Mouse (Mus musculus) mouse trophoblast stem cell (cell line): ENCODE data around the gene H2al1f.
"Not testable (repeated sequence)": the region's sequence is repeated elsewhere in the genome, so short reads cannot be mapped to it uniquely, and the experiment has no call there.

Experiments
- in situ Hi-C, 2 experiments: fragments of 300-500 bp; cut with MseI, MboI; formaldehyde crosslinking; loops; 2 replicates in 1 of 2; 3 replicates in 1 of 2; pipeline ENCODE4 v1.15.1; 2025

Gene H2al1f

GRCm38 (mm10) chrX:11314858-11315257 is at the start of gene H2al1f:
Gene H2al1f, plus strand, starts transcription at chrX:11315158.
- in situ Hi-C loops, result not testable (repeated sequence)

DNA sequence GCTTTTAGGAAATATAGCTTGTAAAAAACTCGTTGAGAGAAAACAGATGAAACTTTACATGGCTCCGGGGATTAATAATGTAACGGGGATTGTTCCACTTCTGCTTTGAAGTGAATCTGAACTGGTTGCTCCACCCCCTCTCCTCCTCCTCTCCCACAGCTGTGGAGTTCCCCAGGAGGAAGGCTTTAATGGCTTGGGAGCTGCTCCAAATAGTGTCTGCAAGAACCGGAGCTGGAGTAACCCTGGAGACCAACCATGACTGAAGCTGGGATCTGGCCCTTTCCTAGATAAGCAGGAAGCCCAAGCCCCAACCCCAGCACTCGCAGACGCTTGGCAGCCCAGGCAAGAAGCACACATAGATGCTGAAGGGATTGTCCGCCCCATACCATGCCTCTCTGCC is 47.2 kb upstream of the H2al1f start:
- in situ Hi-C loops, result loop anchor here in 1 of 2 experiments (25.0 kb wide), 1 partner anchor 95 kb away; no protein-coding TSS in a partner anchor

GRCm38 (mm10) chrX:11269074-11269473 is 45.9 kb upstream of the H2al1f start:
- in situ Hi-C loops, result loop anchor here in 1 of 2 experiments (25.0 kb wide), 1 partner anchor 93 kb away; no protein-coding TSS in a partner anchor

DNA sequence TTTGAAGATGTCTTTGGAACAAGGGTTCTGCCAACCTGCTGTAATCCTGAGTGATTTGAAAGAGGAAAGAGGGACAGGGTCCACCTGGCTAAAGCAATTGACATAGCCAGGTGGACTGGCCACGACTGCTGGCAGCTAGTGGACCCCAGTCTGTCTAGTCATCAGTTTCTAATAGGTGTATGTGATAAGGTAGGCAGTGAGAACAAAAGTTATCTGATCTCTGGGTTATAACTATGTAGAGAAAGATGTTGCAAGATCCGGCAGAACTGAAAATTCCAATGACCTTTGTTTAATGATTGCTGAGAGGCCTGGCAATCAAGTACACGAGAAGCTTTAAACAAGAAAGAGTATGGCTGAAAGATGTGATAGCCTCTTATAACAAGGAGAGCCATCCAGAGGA is 41.8 kb upstream of the H2al1f start:
- in situ Hi-C loops, result loop anchor here in 1 of 2 experiments (25.0 kb wide), 1 partner anchor 89 kb away; no protein-coding TSS in a partner anchor

GRCm38 (mm10) chrX:11277083-11277482 is 37.9 kb upstream of the H2al1f start:
- in situ Hi-C loops, result no loop called here

GRCm38 (mm10) chrX:11280741-11281140 is 34.2 kb upstream of the H2al1f start:
- in situ Hi-C loops, result loop anchor here in 1 of 2 experiments (10.0 kb wide), 1 partner anchor 74 kb away; no protein-coding TSS in a partner anchor

DNA sequence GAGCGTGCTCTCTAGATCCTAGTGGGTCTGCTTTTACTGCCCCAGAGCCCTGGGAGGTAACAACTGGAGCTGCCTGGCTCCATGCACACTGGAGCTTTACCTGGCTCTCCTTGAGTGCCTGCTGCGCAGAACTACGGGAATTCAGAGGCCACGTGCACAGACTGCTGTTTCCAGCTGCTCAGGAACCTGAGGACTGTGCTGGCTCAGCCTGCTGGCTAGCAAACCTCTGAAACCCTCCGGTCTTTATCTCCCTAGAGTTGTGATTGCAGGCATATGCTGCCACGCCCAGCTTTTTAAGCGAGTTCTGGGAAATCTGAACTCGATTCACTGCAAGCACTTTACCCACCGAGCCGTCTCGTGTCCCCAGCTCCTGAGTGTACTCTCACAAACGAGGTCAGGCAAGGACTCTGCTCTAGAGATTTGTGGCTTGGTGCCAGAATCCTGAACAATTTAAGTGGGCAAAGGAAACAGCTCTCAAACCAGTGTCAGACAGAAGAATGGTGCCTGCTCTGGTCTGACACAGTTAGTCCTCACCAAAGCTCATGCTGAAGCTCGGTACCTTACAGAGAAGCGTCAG is 26.6 kb upstream of the H2al1f start:
- in situ Hi-C loops, result loop anchor here in 1 of 2 experiments (10.0 kb wide), 1 partner anchor 66 kb away; no protein-coding TSS in a partner anchor

DNA sequence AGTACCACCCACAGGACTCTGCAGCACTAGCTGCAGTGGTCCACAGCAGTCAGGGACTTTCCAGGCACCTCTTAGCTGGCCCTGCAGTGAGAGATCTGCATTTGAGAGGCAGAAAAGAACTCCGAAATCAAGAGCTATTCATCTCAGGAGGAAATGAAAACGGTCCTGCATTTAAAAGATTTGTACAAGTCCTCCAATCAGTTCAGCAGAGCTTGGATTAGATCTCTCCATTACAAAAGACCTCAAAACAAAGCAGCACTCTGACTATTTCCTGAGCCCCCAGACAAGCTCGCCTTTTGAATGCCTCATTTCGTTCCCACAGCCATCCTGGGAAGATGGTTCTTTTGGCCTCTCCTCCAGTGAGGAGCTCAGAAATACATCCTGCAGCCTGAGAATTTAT is 25.7 kb upstream of the H2al1f start:
- in situ Hi-C loops, result loop anchor here in 1 of 2 experiments (10.0 kb wide), 1 partner anchor 66 kb away; no protein-coding TSS in a partner anchor

DNA sequence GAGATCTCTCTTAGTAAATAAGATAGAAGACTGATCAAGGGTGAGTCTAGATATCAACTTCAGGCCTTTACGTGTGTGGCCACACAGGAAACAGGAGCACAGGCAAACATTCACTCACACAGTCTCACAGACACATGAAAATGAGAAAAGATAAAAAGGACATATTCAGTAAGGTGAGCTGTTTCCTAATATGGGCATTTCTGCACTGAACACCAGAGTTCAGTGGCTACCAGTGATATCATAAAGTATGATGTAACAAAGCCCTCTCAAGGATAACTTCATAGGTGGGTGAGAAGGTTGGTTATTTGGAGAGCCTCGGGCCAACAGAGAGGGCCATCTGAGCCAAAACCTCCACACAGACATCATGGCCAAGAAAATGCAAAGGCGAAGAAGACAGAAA is 16.0 kb upstream of the H2al1f start, which contains the start of gene H2al1a:
TSS of gene H2al1a (plus strand) at position 301 of the 400 bp plus-strand sequence.
- in situ Hi-C loops, result not testable (repeated sequence)

GRCm38 (mm10) chrX:11302132-11302531 is 12.8 kb upstream of the H2al1f start, which contains the start of gene H2al1b:
Gene H2al1b, plus strand, starts transcription at chrX:11302432.
- in situ Hi-C loops, result not testable (repeated sequence)

DNA sequence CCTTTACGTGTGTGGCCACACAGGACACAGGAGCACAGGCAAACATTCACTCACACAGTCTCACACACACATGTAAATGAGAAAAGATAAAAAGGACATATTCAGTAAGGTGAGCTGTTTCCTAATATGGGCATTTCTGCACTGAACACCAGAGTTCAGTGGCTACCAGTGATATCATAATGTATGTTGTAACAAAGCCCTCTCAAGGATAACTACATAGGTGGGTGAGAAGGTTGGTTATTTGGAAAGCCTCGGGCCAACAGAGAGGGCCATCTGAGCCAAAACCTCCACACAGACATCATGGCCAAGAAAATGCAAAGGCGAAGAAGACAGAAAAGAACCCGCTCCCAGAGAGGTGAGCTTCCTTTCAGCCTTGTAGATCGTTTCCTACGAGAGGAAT is 9.6 kb upstream of the H2al1f start, which contains the start of gene H2al1c:
TSS of gene H2al1c (plus strand) at position 301 of the 400 bp plus-strand sequence.
- in situ Hi-C loops, result not testable (repeated sequence)

DNA sequence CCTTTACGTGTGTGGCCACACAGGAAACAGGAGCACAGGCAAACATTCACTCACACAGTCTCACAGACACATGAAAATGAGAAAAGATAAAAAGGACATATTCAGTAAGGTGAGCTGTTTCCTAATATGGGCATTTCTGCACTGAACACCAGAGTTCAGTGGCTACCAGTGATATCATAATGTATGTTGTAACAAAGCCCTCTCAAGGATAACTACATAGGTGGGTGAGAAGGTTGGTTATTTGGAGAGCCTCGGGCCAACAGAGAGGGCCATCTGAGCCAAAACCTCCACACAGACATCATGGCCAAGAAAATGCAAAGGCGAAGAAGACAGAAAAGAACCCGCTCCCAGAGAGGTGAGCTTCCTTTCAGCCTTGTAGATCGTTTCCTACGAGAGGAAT is 6.4 kb upstream of the H2al1f start, which contains the start of gene H2al1d:
TSS of gene H2al1d (plus strand) at position 301 of the 400 bp plus-strand sequence.
- in situ Hi-C loops, result not testable (repeated sequence)

DNA sequence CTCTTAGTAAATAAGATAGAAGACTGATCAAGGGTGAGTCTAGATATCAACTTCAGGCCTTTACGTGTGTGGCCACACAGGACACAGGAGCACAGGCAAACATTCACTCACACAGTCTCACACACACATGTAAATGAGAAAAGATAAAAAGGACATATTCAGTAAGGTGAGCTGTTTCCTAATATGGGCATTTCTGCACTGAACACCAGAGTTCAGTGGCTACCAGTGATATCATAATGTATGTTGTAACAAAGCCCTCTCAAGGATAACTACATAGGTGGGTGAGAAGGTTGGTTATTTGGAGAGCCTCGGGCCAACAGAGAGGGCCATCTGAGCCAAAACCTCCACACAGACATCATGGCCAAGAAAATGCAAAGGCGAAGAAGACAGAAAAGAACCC is 3.3 kb upstream of the H2al1f start, which contains the start of gene H2al1e:
TSS of gene H2al1e (plus strand) at position 301 of the 400 bp plus-strand sequence.
- in situ Hi-C loops, result not testable (repeated sequence)

GRCm38 (mm10) chrX:11317956-11318355 is 3.0 kb downstream of the H2al1f start, which contains the start of gene H2al1g:
Gene H2al1g, plus strand, starts transcription at chrX:11318256.
- in situ Hi-C loops, result not testable (repeated sequence)

DNA sequence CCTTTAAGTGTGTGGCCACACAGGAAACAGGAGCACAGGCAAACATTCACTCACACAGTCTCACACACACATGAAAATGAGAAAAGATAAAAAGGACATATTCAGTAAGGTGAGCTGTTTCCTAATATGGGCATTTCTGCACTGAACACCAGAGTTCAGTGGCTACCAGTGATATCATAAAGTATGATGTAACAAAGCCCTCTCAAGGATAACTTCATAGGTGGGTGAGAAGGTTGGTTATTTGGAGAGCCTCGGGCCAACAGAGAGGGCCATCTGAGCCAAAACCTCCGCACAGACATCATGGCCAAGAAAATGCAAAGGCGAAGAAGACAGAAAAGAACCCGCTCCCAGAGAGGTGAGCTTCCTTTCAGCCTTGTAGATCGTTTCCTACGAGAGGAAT is 6.2 kb downstream of the H2al1f start, which contains the start of gene H2al1h:
TSS of gene H2al1h (plus strand) at position 301 of the 400 bp plus-strand sequence.
- in situ Hi-C loops, result not testable (repeated sequence)

GRCm38 (mm10) chrX:11324359-11324758 is 9.4 kb downstream of the H2al1f start, which contains the start of gene H2al1i:
Gene H2al1i, plus strand, starts transcription at chrX:11324659.
- in situ Hi-C loops, result not testable (repeated sequence)

DNA sequence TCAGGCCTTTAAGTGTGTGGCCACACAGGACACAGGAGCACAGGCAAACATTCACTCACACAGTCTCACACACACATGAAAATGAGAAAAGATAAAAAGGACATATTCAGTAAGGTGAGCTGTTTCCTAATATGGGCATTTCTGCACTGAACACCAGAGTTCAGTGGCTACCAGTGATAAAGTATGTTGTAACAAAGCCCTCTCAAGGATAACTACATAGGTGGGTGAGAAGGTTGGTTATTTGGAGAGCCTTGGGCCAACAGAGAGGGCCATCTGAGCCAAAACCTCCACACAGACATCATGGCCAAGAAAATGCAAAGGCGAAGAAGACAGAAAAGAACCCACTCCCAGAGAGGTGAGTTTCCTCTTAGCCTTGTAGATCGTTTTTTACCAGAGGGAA is 12.6 kb downstream of the H2al1f start, which contains the start of gene H2al1j:
TSS of gene H2al1j (plus strand) at position 301 of the 400 bp plus-strand sequence.
- in situ Hi-C loops, result not testable (repeated sequence)

GRCm38 (mm10) chrX:11345762-11346161 is 30.8 kb downstream of the H2al1f start:
- in situ Hi-C loops, result no loop called here

DNA sequence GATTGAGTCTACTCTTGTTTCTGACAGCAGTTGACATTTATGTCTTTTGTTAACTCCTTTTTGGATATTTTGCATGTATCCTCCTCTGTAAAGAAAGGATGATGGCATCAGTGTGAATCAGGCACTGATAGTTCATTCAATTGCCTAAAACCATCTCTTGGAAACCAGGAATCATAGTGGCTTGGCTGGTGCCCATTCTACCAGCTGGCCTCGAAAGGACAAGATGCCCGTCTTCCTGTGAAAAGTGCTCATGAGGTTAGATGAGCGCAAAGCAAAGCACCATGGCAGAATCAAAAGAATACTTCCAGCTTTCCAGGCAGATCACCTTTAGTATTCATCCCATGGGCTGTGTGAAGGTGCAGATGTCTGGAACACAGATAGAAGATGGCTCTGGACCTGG is 31.8 kb downstream of the H2al1f start:
- in situ Hi-C loops, result no loop called here

DNA sequence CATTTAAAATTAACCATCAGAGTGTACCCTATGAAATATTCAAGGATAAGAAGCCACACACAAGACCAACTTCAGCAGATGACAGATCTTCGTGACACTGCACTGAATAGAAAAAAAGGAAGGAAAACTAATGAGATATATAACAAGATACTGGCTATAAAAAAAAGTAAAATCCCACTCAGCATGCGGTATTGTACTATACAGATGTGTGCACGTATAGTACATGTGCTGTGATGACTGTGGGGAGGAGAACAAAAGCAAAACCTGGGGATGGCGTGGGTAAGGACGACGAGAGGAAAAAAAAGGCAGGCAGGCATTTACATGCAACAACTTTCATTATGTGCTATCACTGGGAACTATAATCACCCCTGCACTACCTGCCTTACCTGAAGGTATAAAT is 45.9 kb downstream of the H2al1f start:
- in situ Hi-C loops, result loop anchor here in 1 of 2 experiments (25.0 kb wide), 1 partner anchor 99 kb away; no protein-coding TSS in a partner anchor

GRCm38 (mm10) chrX:11361261-11361660 is 46.3 kb downstream of the H2al1f start:
- in situ Hi-C loops, result loop anchor here in 1 of 2 experiments (25.0 kb wide), 1 partner anchor 99 kb away; no protein-coding TSS in a partner anchor

DNA sequence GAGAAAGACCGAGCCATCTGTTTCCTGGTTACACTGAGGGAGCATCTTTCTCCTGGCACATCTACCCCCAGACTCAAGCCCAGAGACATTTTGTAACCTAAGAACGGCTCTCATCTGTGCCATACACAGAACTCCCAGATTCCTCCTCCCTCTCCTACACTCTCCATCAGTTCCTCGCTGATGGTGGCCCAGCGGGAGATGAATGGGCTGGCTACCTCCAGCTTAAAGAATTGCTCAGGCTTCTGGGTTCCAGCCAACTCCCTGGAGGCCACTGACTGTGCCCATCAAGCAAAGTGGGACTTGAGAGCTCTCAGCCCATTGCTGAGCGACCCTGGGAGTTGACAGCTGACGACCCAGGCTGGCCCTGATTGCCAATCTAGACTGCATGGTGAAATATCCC is 48.9 kb downstream of the H2al1f start:
- in situ Hi-C loops, result loop anchor here in 1 of 2 experiments (25.0 kb wide), 1 partner anchor 102 kb away; no protein-coding TSS in a partner anchor
